Mouse (Mus musculus): ENCODE data around the gene Tns3. TPM values are rescaled to one million over a fixed set of nuclear protein-coding genes. Genes with fewer than 3 reads are reported as not detected.

Gene Tns3
- polyA plus RNA-seq, 1 experiment, result 23.4 TPM

GRCm38 (mm10) chr11:8575217-8576180 lies 88.8 kb downstream of the Tns3 start:
- no peak overlapping the region for H3K4me3 ChIP-seq
- TF ChIP-seq MYOD1 (IDR thresholded peaks at IDR 0.05; ENCODE audit: control insufficient read depth in 1 of 3, insufficient read length in 2 of 3, low read depth in 2 of 3), result peak in 2 of 3 experiments; percentile 93 to 96
- TF ChIP-seq CEBPB (IDR thresholded peaks at IDR 0.05; ENCODE audit: insufficient read depth, poor library complexity, severe bottlenecking), result no peak
- TF ChIP-seq E2F4 (IDR thresholded peaks at IDR 0.05; ENCODE audit: insufficient read depth), result no peak
- TF ChIP-seq POLR2AphosphoS2 (IDR thresholded peaks at IDR 0.05; ENCODE audit: insufficient read length, low read depth), result no peak
- TF ChIP-seq TCF3 (IDR thresholded peaks at IDR 0.05; ENCODE audit: insufficient read length, low read depth), result peak; percentile 54
- TF ChIP-seq USF1 (IDR thresholded peaks at IDR 0.05; ENCODE audit: low read depth), result peak; percentile 58
- TF ChIP-seq TCF12 (IDR thresholded peaks at IDR 0.05; ENCODE audit: insufficient read depth, poor library complexity, severe bottlenecking), result peak; percentile 29
- TF ChIP-seq MYOG (IDR thresholded peaks at IDR 0.05; ENCODE audit: control insufficient read depth in 1 of 3, insufficient read depth in 1 of 3, insufficient read length in 2 of 3, low read depth in 2 of 3), result peak in 2 of 3 experiments; percentile 91 to 92
- no peak for TF ChIP-seq MAX (IDR thresholded peaks at IDR 0.05; ENCODE audit: low read depth)
- H3K27me3 ChIP-seq (ENCODE audit: control insufficient read depth, insufficient read depth, insufficient read length), result no peaks in the 10 kb centered on the region
- no peak overlapping the region for H3ac ChIP-seq (ENCODE audit: control insufficient read depth, insufficient read length)
- peaks cover 15% of the 10 kb centered on the region for H3K79me2 ChIP-seq (ENCODE audit: control insufficient read depth, insufficient read depth)
- H3K36me3 ChIP-seq (ENCODE audit: control insufficient read depth, insufficient read depth), result no peaks in the 10 kb centered on the region
- H3K4me2 ChIP-seq (ENCODE audit: low read depth), result peak overlapping the region; percentile 8

- H3K4me2 ChIP-seq (ENCODE audit: low read depth), result no peak overlapping the region
- no peaks in the 10 kb centered on the region for H3K36me3 ChIP-seq (ENCODE audit: control insufficient read depth, insufficient read depth)
- TF ChIP-seq MAX (IDR thresholded peaks at IDR 0.05; ENCODE audit: low read depth) (no peak), POLR2A (IDR thresholded peaks at IDR 0.05; ENCODE audit: insufficient read length, low read depth) (no peak), CEBPB (IDR thresholded peaks at IDR 0.05; ENCODE audit: insufficient read depth, poor library complexity, severe bottlenecking) (no peak), MYOG (IDR thresholded peaks at IDR 0.05; ENCODE audit: control insufficient read depth in 1 of 3, insufficient read depth in 1 of 3, insufficient read length in 2 of 3, low read depth in 2 of 3) (no peak), POLR2AphosphoS2 (IDR thresholded peaks at IDR 0.05; ENCODE audit: insufficient read length, low read depth) (no peak), SRF (IDR thresholded peaks at IDR 0.05; ENCODE audit: control insufficient read depth, insufficient read length, low read depth) (no peak), TCF12 (IDR thresholded peaks at IDR 0.05; ENCODE audit: insufficient read depth, poor library complexity, severe bottlenecking) (no peak)
- H3ac ChIP-seq (ENCODE audit: control insufficient read depth, insufficient read length), result no peak overlapping the region
- no peak overlapping the region for H3K4me3 ChIP-seq
- H3K79me2 ChIP-seq (ENCODE audit: control insufficient read depth, insufficient read depth), result peaks cover 13% of the 10 kb centered on the region
- H3K27me3 ChIP-seq (ENCODE audit: control insufficient read depth, insufficient read depth, insufficient read length), result no peaks in the 10 kb centered on the region
Measured at GRCm38 (mm10) chr11:8574562-8574961, 89.8 kb downstream of the Tns3 start.

GRCm38 (mm10) chr11:8572762-8573161 lies 91.6 kb downstream of the Tns3 start:
- Histone ChIP-seq H3K4me2 (ENCODE audit: low read depth) (no peak overlapping the region), H3K36me3 (ENCODE audit: control insufficient read depth, insufficient read depth) (no peaks in the 10 kb centered on the region), H3K4me3 (no peak overlapping the region), H3K79me2 (ENCODE audit: control insufficient read depth, insufficient read depth) (peaks cover 18% of the 10 kb centered on the region), H3ac (ENCODE audit: control insufficient read depth, insufficient read length) (no peak overlapping the region), H3K27me3 (ENCODE audit: control insufficient read depth, insufficient read depth, insufficient read length) (no peaks in the 10 kb centered on the region)
- TF ChIP-seq POLR2A (IDR thresholded peaks at IDR 0.05; ENCODE audit: insufficient read length, low read depth) (no peak), SRF (IDR thresholded peaks at IDR 0.05; ENCODE audit: control insufficient read depth, insufficient read length, low read depth) (no peak), CEBPB (IDR thresholded peaks at IDR 0.05; ENCODE audit: insufficient read depth, poor library complexity, severe bottlenecking) (no peak), TCF12 (IDR thresholded peaks at IDR 0.05; ENCODE audit: insufficient read depth, poor library complexity, severe bottlenecking) (no peak), MYOD1 (IDR thresholded peaks at IDR 0.05; ENCODE audit: control insufficient read depth in 1 of 3, insufficient read length in 2 of 3, low read depth in 2 of 3) (peak in 1 of 3 experiments; percentile 58), MAX (IDR thresholded peaks at IDR 0.05; ENCODE audit: low read depth) (no peak), E2F4 (IDR thresholded peaks at IDR 0.05; ENCODE audit: insufficient read depth) (no peak), POLR2AphosphoS2 (IDR thresholded peaks at IDR 0.05; ENCODE audit: insufficient read length, low read depth) (no peak), USF1 (IDR thresholded peaks at IDR 0.05; ENCODE audit: low read depth) (no peak), MYOG (IDR thresholded peaks at IDR 0.05; ENCODE audit: control insufficient read depth in 1 of 3, insufficient read depth in 1 of 3, insufficient read length in 2 of 3, low read depth in 2 of 3) (peak in 1 of 3 experiments; percentile 27)

- Histone ChIP-seq H3K4me3 (no peak overlapping the region), H3K79me2 (ENCODE audit: control insufficient read depth, insufficient read depth) (peaks cover 23% of the 10 kb centered on the region), H3K36me3 (ENCODE audit: control insufficient read depth, insufficient read depth) (peaks cover 5% of the 10 kb centered on the region), H3K27me3 (ENCODE audit: control insufficient read depth, insufficient read depth, insufficient read length) (no peaks in the 10 kb centered on the region), H3ac (ENCODE audit: control insufficient read depth, insufficient read length) (no peak overlapping the region), H3K4me2 (ENCODE audit: low read depth) (peak overlapping the region; percentile 64)
- TF ChIP-seq MAX (IDR thresholded peaks at IDR 0.05; ENCODE audit: low read depth) (no peak), CEBPB (IDR thresholded peaks at IDR 0.05; ENCODE audit: insufficient read depth, poor library complexity, severe bottlenecking) (0 out of 2 replicates have a peak, but pooled peaks have one; percentile 25)
Measured at GRCm38 (mm10) chr11:8569232-8570028, 94.9 kb downstream of the Tns3 start.
